Mouse (Mus musculus) ES-E14 (cell line): Measurements from ENCODE around the gene Mtfr1l. TPM values are rescaled to one million over a fixed set of nuclear protein-coding genes. Genes with fewer than 3 reads are reported as not detected.

Experiments
- DNase-seq: peaks from one replicate; pipeline ENCODE4 v3.0.0-alpha.2; 2013; ENCODE audit warnings: low read depth, low spot score
- H3K27ac ChIP-seq: 2 replicates; pipeline ENCODE4 v1.5.1; 2012; ENCODE audit warnings: low read depth, mild to moderate bottlenecking, low read length, moderate library complexity, mixed read lengths; ENCODE audit not compliant: poor library complexity, insufficient read depth, severe bottlenecking
- H3K36me3 ChIP-seq: 2 replicates; pipeline ENCODE4 v1.6.1; 2012; ENCODE audit warnings: mild to moderate bottlenecking, low read length, moderate library complexity, mixed read lengths; ENCODE audit not compliant: control insufficient read depth, poor library complexity, insufficient read depth, severe bottlenecking
- H3K4me1 ChIP-seq, 2 experiments: fragments of 150-350 bp in 1 of 2; sonication (generic) in 1 of 2; 2 replicates each; pipeline ENCODE4 v1.6.1; 2012; ENCODE audit warnings: low read length in 2 of 2, mild to moderate bottlenecking in 1 of 2, mixed read lengths in 1 of 2; ENCODE audit not compliant: control insufficient read depth in 2 of 2, insufficient read depth in 2 of 2, poor library complexity in 1 of 2
- H3K4me3 ChIP-seq, 2 experiments: fragments of 150-350 bp in 1 of 2; sonication (generic) in 1 of 2; 2 replicates each; pipeline ENCODE4 v1.5.1; 2012; ENCODE audit warnings: low read length in 2 of 2, low read depth in 1 of 2, mild to moderate bottlenecking in 1 of 2, mixed read lengths in 1 of 2; ENCODE audit not compliant: insufficient read depth in 1 of 2, poor library complexity in 1 of 2, severe bottlenecking in 1 of 2
- H3K9ac ChIP-seq: 2 replicates; pipeline ENCODE4 v1.6.1; 2012; ENCODE audit warnings: low read depth, mild to moderate bottlenecking, low read length, mixed read lengths; ENCODE audit not compliant: poor library complexity, insufficient read depth, severe bottlenecking
- H3K9me3 ChIP-seq: fragments of 150-350 bp; sonication (generic); 2 replicates; pipeline ENCODE4 v1.6.1; 2012; ENCODE audit warnings: low read depth, mild to moderate bottlenecking, low read length; ENCODE audit not compliant: control insufficient read depth, insufficient read depth
- CHD2 ChIP-seq: IDR thresholded peaks from 2 replicates; pipeline ENCODE4 v1.6.1; 2014; ENCODE audit warnings: mild to moderate bottlenecking, low read depth, low read length, inconsistent platforms
- HCFC1 ChIP-seq: IDR thresholded peaks from 2 replicates; pipeline ENCODE4 v1.6.1; 2012; ENCODE audit warnings: low read length, inconsistent platforms, borderline replicate concordance; ENCODE audit not compliant: insufficient read depth
- MAFK ChIP-seq: IDR thresholded peaks from 2 replicates; pipeline ENCODE4 v1.6.1; 2014; ENCODE audit warnings: mild to moderate bottlenecking, low read depth, low read length, inconsistent platforms; ENCODE audit not compliant: insufficient read depth
- ZC3H11A ChIP-seq: IDR thresholded peaks from 2 replicates; pipeline ENCODE4 v1.6.1; 2012; ENCODE audit warnings: low read depth, mild to moderate bottlenecking, inconsistent platforms, low read length, borderline replicate concordance
- ZNF384 ChIP-seq: IDR thresholded peaks from 2 replicates; pipeline ENCODE4 v1.6.1; 2012; ENCODE audit warnings: low read depth, low read length, inconsistent platforms
- in situ Hi-C, 2 experiments: fragments of 600-800 bp; cut with MboI; formaldehyde crosslinking; loops; one replicate each; pipeline ENCODE4 v1.15.1; 2025; ENCODE audit warnings: low sequenced_read_pairs in 2 of 2, inconsistent platforms in 1 of 2; ENCODE audit not compliant: unreplicated experiment in 2 of 2
- total RNA-seq: library from RNA; depleted of rRNA; stranded (reverse); fragments of 300-350 nt; gene quantifications from 2 replicates; pipeline ENCODE4 v1.2.3, GENCODE M21; 2012

The Mtfr1l gene
- total RNA-seq, 1 experiment = 43.7 TPM

DNA sequence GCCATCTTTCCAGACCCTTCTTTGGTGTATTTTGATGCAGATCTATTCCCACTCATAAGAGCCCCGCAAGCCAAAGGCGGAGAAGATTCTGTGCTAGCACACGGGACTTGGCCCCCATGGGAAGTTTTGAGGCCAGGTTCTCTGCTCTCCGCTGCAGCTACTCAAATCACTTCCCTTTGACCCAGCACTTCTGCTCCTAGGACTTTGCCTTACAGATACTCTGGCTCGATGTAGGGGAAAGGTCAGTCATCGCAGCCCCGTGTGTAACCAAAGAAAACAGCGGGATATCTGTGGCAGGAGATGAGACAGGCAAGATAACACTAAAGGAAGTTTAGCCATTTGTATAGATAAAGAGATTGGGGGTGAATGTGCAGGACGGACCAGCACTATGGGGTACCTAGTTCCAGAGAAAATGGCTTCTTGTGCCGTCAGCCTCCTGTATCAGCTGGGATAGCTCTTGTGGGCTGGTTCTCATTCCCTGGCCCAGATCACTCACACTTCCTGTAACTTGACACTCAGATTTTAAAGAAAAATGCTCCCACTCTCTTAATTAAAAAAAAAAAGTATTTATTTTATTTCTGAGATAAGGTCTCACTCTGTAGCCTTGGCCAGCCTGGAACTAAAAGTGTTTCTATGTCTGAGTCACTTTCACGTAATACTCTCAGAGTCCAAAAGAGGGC is 45.1 kb downstream of the Mtfr1l start:
- Histone ChIP-seq H3K9ac (no peak overlapping the region), H3K9me3 (no peaks in the 10 kb centered on the region), H3K27ac (no peak overlapping the region), H3K4me3 (no peak overlapping the region), H3K4me1 (peaks cover 2 to 10% of the 10 kb centered on the region in 2 experiments; a peak in 3 of 4 replicates), H3K36me3 (no peaks in the 10 kb centered on the region)
- in situ Hi-C loops = no loop called here
- DNase-seq = no peak
- TF ChIP-seq ZC3H11A (no peak), CHD2 (no peak), HCFC1 (no peak), MAFK (no peak), ZNF384 (no peak)

DNA sequence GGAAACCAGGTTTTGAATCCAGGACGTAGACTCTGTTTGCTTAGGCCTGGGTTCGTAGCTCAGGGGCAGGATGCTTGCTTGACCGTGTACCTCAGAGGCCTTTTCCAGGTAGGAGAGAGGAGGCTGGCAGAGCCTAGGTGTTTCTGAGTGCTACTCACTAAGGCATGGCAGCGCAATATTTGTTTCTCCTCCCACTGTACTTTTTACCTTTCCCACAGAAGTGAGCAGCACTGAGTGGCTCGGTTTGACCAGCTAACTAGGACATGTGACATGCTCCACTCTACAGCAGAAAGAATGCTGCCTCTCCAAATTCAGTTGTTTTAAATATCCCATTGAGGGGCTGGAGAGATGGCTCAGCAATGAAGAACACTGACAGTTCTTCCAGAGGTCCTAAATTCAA is 47.0 kb downstream of the Mtfr1l start:
- in situ Hi-C loops = no loop called here
- H3K27ac ChIP-seq = no peak overlapping the region
- H3K9me3 ChIP-seq = no peaks in the 10 kb centered on the region
- no peak overlapping the region for H3K9ac ChIP-seq
- H3K4me3 ChIP-seq = no peak overlapping the region
- DNase-seq = no peak
- no peaks in the 10 kb centered on the region for H3K36me3 ChIP-seq
- no peaks in the 10 kb centered on the region for H3K4me1 ChIP-seq
- TF ChIP-seq MAFK (no peak), ZC3H11A (no peak), HCFC1 (no peak), CHD2 (no peak), ZNF384 (no peak)

DNA sequence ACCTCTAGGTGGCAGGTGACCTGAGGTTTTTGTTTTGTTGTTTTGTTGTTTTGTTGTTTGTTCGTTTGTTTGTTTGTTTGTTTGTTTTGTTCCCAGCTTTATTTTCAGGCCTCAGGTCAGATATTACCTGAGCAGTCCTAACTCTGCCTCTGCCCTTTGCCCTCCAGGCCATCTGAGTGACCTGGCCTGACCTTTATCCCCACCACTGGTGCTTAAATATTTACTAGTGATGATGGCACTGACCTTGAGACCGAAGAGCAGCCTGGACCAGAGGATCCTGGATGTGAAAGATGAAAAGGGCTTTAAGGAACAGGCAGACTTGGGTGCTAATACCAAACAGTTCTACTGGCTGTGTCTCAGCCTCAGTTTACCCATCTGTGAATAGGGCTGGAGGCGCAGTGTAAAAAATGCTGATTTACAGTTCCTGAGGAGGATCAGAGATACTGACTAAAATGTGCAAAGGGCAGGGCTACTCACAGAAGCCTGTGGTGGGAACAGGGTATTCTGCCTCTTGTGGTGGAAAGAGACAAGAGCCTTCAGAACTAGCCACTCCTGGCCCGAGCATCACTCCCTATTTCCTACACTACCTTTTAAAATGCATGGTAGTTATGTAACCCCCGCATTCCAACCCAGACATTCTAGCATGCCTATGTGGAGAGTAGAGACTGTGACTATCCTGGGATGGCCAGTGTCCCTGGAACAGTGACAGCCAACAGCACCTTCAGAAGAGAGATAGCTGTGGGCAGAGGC is 49.9 kb downstream of the Mtfr1l start:
- Histone ChIP-seq H3K4me3 (no peak overlapping the region), H3K9ac (no peak overlapping the region), H3K9me3 (no peaks in the 10 kb centered on the region), H3K4me1 (peaks cover 0 to 4% of the 10 kb centered on the region in 2 experiments; a peak in 1 of 4 replicates), H3K36me3 (no peaks in the 10 kb centered on the region), H3K27ac (no peak overlapping the region)
- DNase-seq = no peak
- TF ChIP-seq CHD2 (no peak), HCFC1 (no peak), ZNF384 (no peak), ZC3H11A (no peak), MAFK (no peak)
- in situ Hi-C loops = no loop called here

DNA sequence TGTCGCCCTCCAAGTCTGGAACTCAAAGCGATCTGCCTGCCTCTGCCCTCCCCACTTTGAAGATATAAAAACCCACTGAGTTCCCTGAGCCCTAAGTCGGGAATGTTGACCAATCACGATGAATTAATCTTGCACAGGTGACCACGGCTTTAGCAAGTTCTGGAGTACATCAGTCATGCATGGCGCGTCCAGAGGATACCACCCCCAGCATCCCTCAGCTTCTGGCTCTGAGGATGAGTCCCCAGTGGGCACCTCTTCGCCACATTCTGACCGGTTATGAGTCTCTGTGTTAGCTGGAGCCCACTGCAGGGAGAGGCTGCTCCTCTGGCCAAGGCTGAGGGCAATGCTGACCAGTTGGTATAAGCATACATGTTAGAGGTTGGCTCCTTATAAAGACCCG is 51.0 kb downstream of the Mtfr1l start:
- in situ Hi-C loops = no loop called here
- H3K4me1 ChIP-seq = peaks cover 0 to 4% of the 10 kb centered on the region in 2 experiments; a peak in 1 of 4 replicates
- no peaks in the 10 kb centered on the region for H3K36me3 ChIP-seq
- no peak for TF ChIP-seq CHD2
- TF ChIP-seq HCFC1 = no peak
- no peak for TF ChIP-seq MAFK
- no peak for TF ChIP-seq ZNF384
- no peak for TF ChIP-seq ZC3H11A
- no peak for DNase-seq
- no peak overlapping the region for H3K27ac ChIP-seq
- H3K4me3 ChIP-seq = no peak overlapping the region
- no peaks in the 10 kb centered on the region for H3K9me3 ChIP-seq
- H3K9ac ChIP-seq = no peak overlapping the region

DNA sequence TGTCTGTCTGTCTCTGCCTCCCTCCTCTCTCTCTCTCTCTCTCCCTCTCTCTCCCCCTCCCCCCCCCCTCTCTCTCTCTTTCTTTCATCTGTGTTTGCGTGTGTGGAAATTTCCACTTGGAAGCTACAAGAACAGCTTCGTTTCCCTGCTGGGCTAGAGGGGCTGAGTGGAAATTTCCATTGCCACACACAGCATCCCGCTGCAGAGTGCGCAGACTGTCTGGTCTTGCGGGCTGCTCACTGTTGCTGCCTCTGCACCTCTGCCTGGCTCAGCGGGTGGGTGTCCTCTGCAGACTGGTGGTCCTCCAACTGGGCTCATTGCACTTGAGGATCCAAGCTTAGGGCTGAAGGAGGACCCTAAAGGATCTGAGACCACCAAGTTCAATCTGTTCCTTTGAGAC is 51.5 kb downstream of the Mtfr1l start:
- H3K36me3 ChIP-seq = no peaks in the 10 kb centered on the region
- no peaks in the 10 kb centered on the region for H3K9me3 ChIP-seq
- in situ Hi-C loops = no loop called here
- TF ChIP-seq ZNF384 (no peak), HCFC1 (no peak), ZC3H11A (no peak), MAFK (no peak), CHD2 (no peak)
- H3K4me1 ChIP-seq = peaks cover 0 to 4% of the 10 kb centered on the region in 2 experiments; a peak in 1 of 4 replicates
- H3K9ac ChIP-seq = no peak overlapping the region
- H3K4me3 ChIP-seq = no peak overlapping the region
- no peak overlapping the region for H3K27ac ChIP-seq
- DNase-seq = no peak
